Mouse (Mus musculus): ENCODE results near the gene Ucma. TPM values are rescaled to one million over a fixed set of nuclear protein-coding genes. Genes with fewer than 3 reads are reported as not detected.
A peak's percentile ranks its signal among the peaks of the same experiment; 100 is the strongest.

Ucma gene
- polyA plus RNA-seq, 1 experiment from 2014 or later = not detected

GRCm38 (mm10) chr2:5011898-5012490 lies 36.1 kb downstream of the Ucma start:
- no peak for ATAC-seq (replicated peaks; ENCODE audit: low FRiP score)
- peak overlapping the region; percentile 61 for H3K9ac ChIP-seq
- no peak overlapping the region; the same call in 1 of the 2 replicates for H3K27ac ChIP-seq
- H3K4me2 ChIP-seq = peak overlapping the region; percentile 65
- H3K9me3 ChIP-seq (replicated peaks) = no peaks in the 10 kb centered on the region
- H3K36me3 ChIP-seq = peaks cover 24% of the 10 kb centered on the region
- no peaks in the 10 kb centered on the region for H3K27me3 ChIP-seq
- peak overlapping the region; percentile 91 for H3K4me3 ChIP-seq (replicated peaks)
- peaks cover 14% of the 10 kb centered on the region for H3K4me1 ChIP-seq
- WGBS = 11% methylated on average over 8 of the region's 8 CpGs

DNA sequence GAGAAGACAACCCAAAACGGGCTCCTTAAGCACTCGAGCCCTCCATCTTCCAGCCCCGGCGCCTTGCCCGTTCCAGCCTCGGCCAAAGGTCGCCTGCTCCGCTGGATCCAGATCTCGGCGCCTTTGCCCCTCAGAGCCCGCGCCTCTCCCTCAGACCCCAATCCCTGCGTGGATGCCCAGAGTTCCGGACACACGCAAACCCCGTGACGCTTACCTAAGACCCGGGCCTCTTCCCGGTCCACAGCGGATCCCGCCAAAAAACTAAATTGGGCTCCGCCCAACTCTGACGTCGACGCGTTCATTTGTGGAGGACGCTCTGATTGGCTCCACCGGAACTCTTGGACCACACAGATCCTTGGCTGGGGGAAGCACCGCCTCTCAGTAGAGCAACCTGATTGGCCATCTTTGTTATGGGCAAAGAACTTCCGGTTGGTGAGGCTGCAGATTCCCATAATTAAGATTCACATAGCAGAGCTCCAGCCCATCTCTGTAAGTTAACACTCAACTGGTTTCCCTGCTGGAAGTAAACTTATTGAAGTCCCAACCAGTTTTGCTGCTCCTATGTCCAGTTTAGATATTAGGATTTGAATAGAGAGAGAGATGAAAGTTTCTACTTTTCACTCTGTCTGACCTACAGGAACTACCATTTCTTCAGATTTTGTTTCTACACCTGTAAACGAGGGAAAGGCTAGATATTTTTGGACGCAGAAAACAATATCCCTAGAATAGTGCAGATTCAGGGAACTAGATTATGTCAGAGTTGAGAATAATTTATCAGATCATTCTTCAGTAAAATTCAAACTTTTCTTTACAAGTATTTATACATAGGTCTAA lies 36.8 kb downstream of the Ucma start, which contains the start of gene Mcm10:
Gene Mcm10, minus strand, starts transcription at position 301 of the 834 bp plus-strand sequence.
- peak; percentile 100 for ATAC-seq (replicated peaks; ENCODE audit: low FRiP score)
- H3K9ac ChIP-seq = peak within 1 kb of the TSS; percentile 61
- peak within 1 kb of the TSS; percentile 64 for H3K27ac ChIP-seq
- no peaks in the 10 kb centered on the region for H3K9me3 ChIP-seq (replicated peaks)
- H3K36me3 ChIP-seq = peaks cover 17% of the 10 kb centered on the region
- no peaks in the 10 kb centered on the region for H3K27me3 ChIP-seq
- H3K4me1 ChIP-seq = peaks cover 14% of the 10 kb centered on the region
- peak within 1 kb of the TSS; percentile 91 for H3K4me3 ChIP-seq (replicated peaks)
- 4% methylated on average over 32 of the region's 32 CpGs for WGBS
- H3K4me2 ChIP-seq = peak within 1 kb of the TSS; percentile 65

- Histone ChIP-seq H3K9ac (no peak overlapping the region), H3K9me3 (replicated peaks) (no peaks in the 10 kb centered on the region), H3K36me3 (0 out of 2 replicates have a peak, but pooled peaks cover 2% of the 10 kb centered on the region), H3K4me1 (peaks cover 14% of the 10 kb centered on the region), H3K4me2 (no peak overlapping the region), H3K27ac (no peak overlapping the region), H3K4me3 (replicated peaks) (no peak overlapping the region), H3K27me3 (no peaks in the 10 kb centered on the region)
- ATAC-seq (replicated peaks; ENCODE audit: low FRiP score) = no peak
- WGBS = 79% methylated on average over 7 of the region's 7 CpGs
Observed at GRCm38 (mm10) chr2:5014616-5015015, 38.7 kb downstream of the Ucma start.

GRCm38 (mm10) chr2:5015527-5015926 lies 39.6 kb downstream of the Ucma start:
- no peaks in the 10 kb centered on the region for H3K27me3 ChIP-seq
- no peaks in the 10 kb centered on the region for H3K9me3 ChIP-seq (replicated peaks)
- no peak overlapping the region for H3K9ac ChIP-seq
- H3K27ac ChIP-seq = no peak overlapping the region
- H3K4me1 ChIP-seq = peaks cover 14% of the 10 kb centered on the region
- WGBS = 95% methylated on average over 6 of the region's 6 CpGs
- ATAC-seq (replicated peaks; ENCODE audit: low FRiP score) = no peak
- no peak overlapping the region for H3K4me3 ChIP-seq (replicated peaks)
- H3K36me3 ChIP-seq = 0 out of 2 replicates have a peak, but pooled peaks cover under 1% of the 10 kb centered on the region
- no peak overlapping the region for H3K4me2 ChIP-seq

DNA sequence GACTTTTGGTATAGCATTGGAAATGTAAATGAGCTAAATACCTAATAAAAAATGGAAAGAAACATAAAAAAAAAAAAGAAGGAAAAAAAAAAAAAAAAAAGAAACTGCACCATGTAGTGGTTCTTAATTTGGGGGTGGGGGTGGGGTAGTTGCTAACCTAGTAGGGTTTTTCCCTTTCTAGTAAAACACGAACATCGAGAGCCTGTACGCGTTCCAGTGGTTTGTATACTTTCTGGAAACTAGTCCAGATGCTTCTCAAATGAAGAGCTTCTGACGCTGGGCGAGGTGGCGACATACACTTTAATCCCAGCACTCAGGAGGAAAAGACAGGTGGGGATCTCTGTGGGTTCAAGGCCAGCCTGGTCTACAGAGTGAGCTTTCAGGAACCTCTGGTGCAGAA lies 41.0 kb downstream of the Ucma start:
- no peaks in the 10 kb centered on the region for H3K9me3 ChIP-seq (replicated peaks)
- WGBS = 92% methylated on average over 7 of the region's 7 CpGs
- no peaks in the 10 kb centered on the region for H3K36me3 ChIP-seq
- no peak overlapping the region for H3K9ac ChIP-seq
- no peak for ATAC-seq (replicated peaks; ENCODE audit: low FRiP score)
- no peak overlapping the region for H3K4me3 ChIP-seq (replicated peaks)
- no peaks in the 10 kb centered on the region for H3K27me3 ChIP-seq
- H3K4me1 ChIP-seq = peaks cover 5% of the 10 kb centered on the region
- H3K4me2 ChIP-seq = no peak overlapping the region
- no peak overlapping the region for H3K27ac ChIP-seq

GRCm38 (mm10) chr2:5019708-5020107 lies 43.8 kb downstream of the Ucma start:
- Histone ChIP-seq H3K4me1 (no peaks in the 10 kb centered on the region), H3K9me3 (replicated peaks) (no peaks in the 10 kb centered on the region), H3K27me3 (no peaks in the 10 kb centered on the region), H3K4me2 (no peak overlapping the region), H3K27ac (no peak overlapping the region), H3K4me3 (replicated peaks) (no peak overlapping the region), H3K36me3 (no peaks in the 10 kb centered on the region), H3K9ac (no peak overlapping the region)
- 63% methylated on average over 1 of the region's 1 CpGs for WGBS
- ATAC-seq (replicated peaks; ENCODE audit: low FRiP score) = no peak

DNA sequence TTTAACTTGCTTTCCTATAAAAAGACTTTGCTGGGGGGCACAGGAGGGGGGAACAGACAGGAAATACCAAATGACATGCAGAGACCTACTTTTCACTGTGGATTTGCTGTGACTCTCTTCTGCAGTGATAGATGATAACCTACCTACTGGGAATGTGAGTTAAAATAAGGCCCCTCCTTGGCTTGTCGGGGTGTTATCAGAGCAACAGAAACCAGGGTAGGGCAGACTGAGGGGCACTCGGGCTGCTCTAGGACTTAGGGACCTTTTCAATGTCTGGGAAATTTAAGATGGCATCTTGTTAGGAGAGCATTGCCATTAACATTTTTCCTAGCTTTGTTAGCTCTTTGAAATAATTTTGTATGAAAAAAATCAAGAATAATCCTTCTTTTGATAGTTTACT lies 47.4 kb downstream of the Ucma start:
- Histone ChIP-seq H3K27me3 (no peaks in the 10 kb centered on the region), H3K9ac (no peak overlapping the region)
- WGBS = 74% methylated on average over 2 of the region's 2 CpGs

DNA sequence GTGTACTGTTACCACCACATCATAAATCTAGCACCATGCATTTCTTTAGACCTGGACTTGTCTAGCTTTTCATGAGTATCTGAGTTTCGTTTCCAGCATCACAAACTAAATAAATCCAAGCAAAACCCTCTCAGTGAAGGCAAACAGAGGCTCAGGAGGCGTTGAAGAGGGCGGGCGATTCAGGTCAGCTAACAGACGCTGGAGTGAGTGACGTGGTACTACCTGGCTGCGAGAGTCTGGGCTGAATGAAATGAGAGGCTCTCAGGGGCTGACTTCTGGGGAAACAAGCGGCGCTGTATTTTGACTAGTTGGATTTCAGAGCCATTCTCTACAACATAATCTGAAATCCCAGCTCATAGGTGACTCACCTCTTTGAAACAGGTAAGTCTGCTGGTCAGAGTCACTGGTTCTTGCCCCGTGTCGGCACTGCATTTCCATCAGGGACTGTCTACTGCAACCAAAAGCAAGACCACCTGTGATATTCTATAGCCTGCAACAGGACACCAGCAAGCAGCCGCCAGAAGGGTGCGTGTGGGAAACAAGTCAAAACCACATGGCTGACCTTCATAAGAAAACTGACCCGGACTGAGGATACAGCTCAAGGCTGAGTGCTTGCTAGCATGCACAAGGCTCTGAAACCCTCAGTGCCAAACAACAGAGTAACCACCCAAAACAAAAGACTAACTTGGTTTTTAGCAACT lies 47.9 kb downstream of the Ucma start:
- H3K36me3 ChIP-seq = peaks cover 3% of the 10 kb centered on the region; the same call in 1 of the 2 replicates
- H3K9ac ChIP-seq = no peak overlapping the region
- H3K4me3 ChIP-seq (replicated peaks) = no peak overlapping the region
- no peaks in the 10 kb centered on the region for H3K4me1 ChIP-seq
- H3K9me3 ChIP-seq (replicated peaks) = no peaks in the 10 kb centered on the region
- no peak overlapping the region for H3K4me2 ChIP-seq
- 75% methylated on average over 14 of the region's 14 CpGs for WGBS
- H3K27ac ChIP-seq = no peak overlapping the region
- no peaks in the 10 kb centered on the region for H3K27me3 ChIP-seq
- no peak for ATAC-seq (replicated peaks; ENCODE audit: low FRiP score)

More for the DNA sequence above, 47.4 kb downstream of the Ucma start:
- no peak overlapping the region for H3K27ac ChIP-seq
- no peaks in the 10 kb centered on the region for H3K9me3 ChIP-seq (replicated peaks)
- peaks cover 3% of the 10 kb centered on the region; the same call in 1 of the 2 replicates for H3K36me3 ChIP-seq
- ATAC-seq (replicated peaks; ENCODE audit: low FRiP score) = no peak
- no peak overlapping the region for H3K4me3 ChIP-seq (replicated peaks)
- H3K4me1 ChIP-seq = no peaks in the 10 kb centered on the region
- H3K4me2 ChIP-seq = no peak overlapping the region

DNA sequence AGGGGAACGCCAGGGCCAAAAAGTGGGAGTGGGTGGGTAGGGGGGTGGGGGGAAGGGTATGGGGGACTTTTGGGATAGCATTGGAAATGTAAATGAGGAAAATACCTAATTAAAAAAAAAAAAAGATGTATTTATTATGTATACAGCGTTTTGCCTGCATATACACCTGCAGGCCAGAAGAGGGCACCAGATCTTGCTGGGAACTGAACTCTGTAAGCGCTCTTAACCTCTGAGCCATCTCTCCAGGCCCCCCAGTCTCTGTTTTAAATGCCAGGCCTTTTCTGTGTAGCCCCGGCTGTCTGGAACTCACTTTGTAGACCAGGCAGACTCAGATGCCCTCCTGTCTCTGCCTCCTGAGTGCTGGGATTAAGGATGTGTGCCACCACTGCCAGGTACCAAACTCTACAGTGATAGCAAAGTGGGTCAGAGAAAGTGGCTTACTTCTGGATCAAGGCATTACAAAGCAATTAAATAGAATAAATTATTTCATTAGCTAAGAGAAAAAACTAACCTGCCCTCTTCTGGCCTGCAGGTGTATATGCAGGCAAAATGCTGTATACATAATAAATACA lies 49.3 kb downstream of the Ucma start:
- no peak overlapping the region for H3K4me3 ChIP-seq (replicated peaks)
- 69% methylated on average over 4 of the region's 4 CpGs for WGBS
- no peak for ATAC-seq (replicated peaks; ENCODE audit: low FRiP score)

GRCm38 (mm10) chr2:5027057-5027456 lies 51.1 kb downstream of the Ucma start:
- H3K27ac ChIP-seq = no peak overlapping the region
- H3K27me3 ChIP-seq = no peaks in the 10 kb centered on the region
- no peaks in the 10 kb centered on the region for H3K9me3 ChIP-seq (replicated peaks)
- H3K4me3 ChIP-seq (replicated peaks) = no peak overlapping the region
- WGBS = 81% methylated on average over 6 of the region's 6 CpGs
- no peak overlapping the region for H3K4me2 ChIP-seq
- peaks cover 3% of the 10 kb centered on the region; the same call in 1 of the 2 replicates for H3K36me3 ChIP-seq
- H3K9ac ChIP-seq = no peak overlapping the region
- no peaks in the 10 kb centered on the region for H3K4me1 ChIP-seq
- ATAC-seq (replicated peaks; ENCODE audit: low FRiP score) = no peak

More for the DNA sequence above, 49.3 kb downstream of the Ucma start:
- no peaks in the 10 kb centered on the region for H3K27me3 ChIP-seq
- H3K27ac ChIP-seq = no peak overlapping the region
- peaks cover 3% of the 10 kb centered on the region; the same call in 1 of the 2 replicates for H3K36me3 ChIP-seq
- H3K9me3 ChIP-seq (replicated peaks) = no peaks in the 10 kb centered on the region
- H3K9ac ChIP-seq = no peak overlapping the region
- no peaks in the 10 kb centered on the region for H3K4me1 ChIP-seq
- H3K4me2 ChIP-seq = no peak overlapping the region

DNA sequence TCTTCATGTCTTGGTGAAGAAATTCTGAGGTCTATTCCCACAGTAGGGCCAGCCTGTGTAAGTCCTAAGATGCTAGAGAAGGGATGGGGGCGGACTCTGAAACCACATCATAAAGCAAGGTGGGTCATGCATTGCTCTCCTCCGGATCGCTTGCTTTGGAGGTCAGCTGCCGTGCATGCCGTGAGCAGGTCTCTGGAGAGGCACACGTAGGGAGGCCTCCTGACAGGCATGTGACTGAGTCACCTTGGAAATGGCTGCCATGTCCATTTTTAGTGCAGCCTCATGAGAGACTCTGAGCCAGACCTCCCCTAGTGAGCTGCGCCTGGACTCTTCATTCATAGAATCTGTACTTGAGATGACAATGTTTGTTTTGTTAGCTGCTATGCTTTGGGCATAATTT lies 52.1 kb downstream of the Ucma start:
- 65% methylated on average over 7 of the region's 7 CpGs for WGBS
- H3K4me3 ChIP-seq (replicated peaks) = no peak overlapping the region
- no peak overlapping the region for H3K4me2 ChIP-seq
- no peaks in the 10 kb centered on the region for H3K4me1 ChIP-seq
- no peak overlapping the region for H3K27ac ChIP-seq
- no peaks in the 10 kb centered on the region for H3K27me3 ChIP-seq
- no peaks in the 10 kb centered on the region for H3K9me3 ChIP-seq (replicated peaks)
- ATAC-seq (replicated peaks; ENCODE audit: low FRiP score) = no peak
- no peak overlapping the region for H3K9ac ChIP-seq
- H3K36me3 ChIP-seq = peaks cover 3% of the 10 kb centered on the region; the same call in 1 of the 2 replicates

Data from kidney, embryonic 15.5 days (tissue).